Mouse (Mus musculus) testis, adult 2 months (tissue): ENCODE data around the gene Nipal3. TPM values are rescaled to one million over a fixed set of nuclear protein-coding genes. Genes with fewer than 3 reads are reported as not detected.

ENCODE experiments used
- H3K27ac ChIP-seq: fragments of 200-500 bp; 2 replicates; pipeline ENCODE4 v1.5.1; 2012; ENCODE audit warnings: low read depth, low read length; ENCODE audit not compliant: control insufficient read depth, insufficient read depth
- H3K27me3 ChIP-seq: fragments of 200-500 bp; 2 replicates; pipeline ENCODE4 v1.6.1; 2012; ENCODE audit warnings: mild to moderate bottlenecking, low read length, moderate library complexity; ENCODE audit not compliant: control insufficient read depth, insufficient read depth
- H3K36me3 ChIP-seq: fragments of 200-500 bp; 2 replicates; pipeline ENCODE4 v1.6.1; 2012; ENCODE audit warnings: mild to moderate bottlenecking, low read length; ENCODE audit not compliant: control insufficient read depth, insufficient read depth
- H3K4me1 ChIP-seq: fragments of 200-500 bp; 2 replicates; pipeline ENCODE4 v1.6.1; 2012; ENCODE audit warnings: low read length; ENCODE audit not compliant: control insufficient read depth, insufficient read depth
- H3K4me3 ChIP-seq: fragments of 200-500 bp; 2 replicates; pipeline ENCODE4 v1.5.1; 2012; ENCODE audit warnings: low read depth, mild to moderate bottlenecking, low read length, moderate library complexity, mixed read lengths; ENCODE audit not compliant: control insufficient read depth
- CTCF ChIP-seq: fragments of 200-500 bp; IDR thresholded peaks from 2 replicates; pipeline ENCODE4 v1.5.1; 2012; ENCODE audit warnings: low read depth, mild to moderate bottlenecking, inconsistent platforms, low read length, moderate library complexity; ENCODE audit not compliant: control insufficient read depth, insufficient read depth, insufficient replicate concordance
- POLR2A ChIP-seq: fragments of 200-500 bp; IDR thresholded peaks from 2 replicates; pipeline ENCODE4 v1.6.1; 2012; ENCODE audit warnings: low read depth, mild to moderate bottlenecking, inconsistent platforms, low read length, moderate library complexity; ENCODE audit not compliant: control insufficient read depth
- polyA plus RNA-seq: library from polyadenylated mRNA; depleted of rRNA; stranded (reverse); fragments of >200 nt; gene quantifications from 2 replicates; pipeline ENCODE4 v1.2.3, GENCODE M21; 2012

Gene Nipal3
- polyA plus RNA-seq, 1 experiment, result 4.6 TPM

DNA sequence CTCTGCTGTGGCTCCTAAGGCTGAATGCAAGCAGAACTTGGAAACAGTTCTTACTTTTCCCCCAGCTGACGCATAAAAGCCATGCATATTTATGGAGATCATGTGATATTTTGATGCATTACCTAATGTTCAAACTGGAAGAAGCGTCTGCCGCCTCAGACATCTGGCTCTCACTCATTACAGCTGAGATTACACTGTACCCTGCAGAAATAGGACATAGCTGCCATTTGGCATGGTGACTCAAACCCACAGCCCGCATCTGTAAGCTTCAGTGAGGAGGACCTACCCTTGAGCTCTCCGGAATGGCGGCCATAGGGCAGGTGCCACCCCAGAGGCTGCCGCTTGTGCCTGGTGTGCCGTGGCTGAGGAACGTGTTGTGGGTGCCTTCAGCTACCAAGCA is 36.4 kb upstream of the Nipal3 start:
- Histone ChIP-seq H3K4me1 (no peaks in the 10 kb centered on the region), H3K27ac (no peak overlapping the region), H3K36me3 (no peaks in the 10 kb centered on the region), H3K27me3 (no peaks in the 10 kb centered on the region), H3K4me3 (no peak overlapping the region)
- TF ChIP-seq POLR2A (no peak), CTCF (no peak)

DNA sequence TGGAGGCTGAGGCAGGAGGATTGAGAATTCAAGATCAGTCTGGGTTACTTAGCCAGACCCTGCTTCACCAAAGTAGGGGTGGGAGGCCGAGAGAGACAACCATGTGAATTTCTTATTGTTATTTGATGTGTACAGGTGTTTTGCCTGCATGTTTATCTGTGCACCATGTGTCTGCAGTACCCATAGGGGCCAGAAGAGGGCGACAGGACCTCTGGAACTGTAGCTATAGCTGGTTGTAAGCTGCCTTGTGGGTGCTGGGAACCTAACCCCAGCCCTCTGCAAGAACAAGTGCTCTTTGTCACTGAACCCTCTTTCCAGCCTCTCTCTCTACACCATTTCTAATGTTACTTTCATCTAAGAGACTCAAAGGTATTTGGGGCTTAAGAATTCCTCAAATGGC is 35.4 kb upstream of the Nipal3 start:
- Histone ChIP-seq H3K4me3 (no peak overlapping the region), H3K4me1 (no peaks in the 10 kb centered on the region), H3K27ac (no peak overlapping the region), H3K36me3 (no peaks in the 10 kb centered on the region), H3K27me3 (no peaks in the 10 kb centered on the region)
- TF ChIP-seq POLR2A (no peak), CTCF (peak; percentile 68; the same call in 1 of the 2 replicates)

DNA sequence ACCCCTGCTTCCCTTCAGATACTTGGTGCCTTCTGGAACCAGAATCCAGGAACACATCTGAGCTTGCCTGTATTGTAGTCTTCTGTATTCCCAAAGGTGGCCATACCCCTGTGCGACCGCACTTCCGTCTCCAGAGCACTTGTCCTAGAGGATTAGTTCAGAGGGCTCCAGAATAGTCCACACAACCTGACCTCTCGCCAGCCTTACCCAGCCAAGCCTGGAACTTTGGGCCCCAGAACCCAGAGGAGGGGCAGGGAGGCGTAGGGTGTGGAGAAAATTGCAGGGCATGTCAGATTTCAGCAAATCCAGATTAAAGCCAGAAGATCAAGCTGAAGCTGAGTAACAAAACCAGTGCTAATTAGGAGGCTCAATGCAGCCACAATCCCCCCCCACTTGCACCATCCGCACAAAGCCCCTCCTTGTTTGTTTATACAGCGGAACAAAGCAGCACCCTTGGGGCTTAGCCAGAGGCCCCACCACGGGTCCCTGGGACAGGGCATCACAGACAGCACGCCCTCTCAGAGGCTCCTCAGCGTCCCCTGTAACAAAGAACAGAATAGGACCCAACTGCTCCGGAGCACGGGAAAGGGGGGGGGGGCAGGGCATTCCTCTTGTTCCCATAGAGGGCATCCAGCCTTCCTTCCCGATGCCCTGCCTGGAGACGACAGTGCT is 31.3 kb upstream of the Nipal3 start:
- TF ChIP-seq CTCF (no peak), POLR2A (no peak)
- Histone ChIP-seq H3K4me3 (no peak overlapping the region), H3K27ac (no peak overlapping the region), H3K27me3 (no peaks in the 10 kb centered on the region), H3K36me3 (no peaks in the 10 kb centered on the region), H3K4me1 (no peaks in the 10 kb centered on the region)

DNA sequence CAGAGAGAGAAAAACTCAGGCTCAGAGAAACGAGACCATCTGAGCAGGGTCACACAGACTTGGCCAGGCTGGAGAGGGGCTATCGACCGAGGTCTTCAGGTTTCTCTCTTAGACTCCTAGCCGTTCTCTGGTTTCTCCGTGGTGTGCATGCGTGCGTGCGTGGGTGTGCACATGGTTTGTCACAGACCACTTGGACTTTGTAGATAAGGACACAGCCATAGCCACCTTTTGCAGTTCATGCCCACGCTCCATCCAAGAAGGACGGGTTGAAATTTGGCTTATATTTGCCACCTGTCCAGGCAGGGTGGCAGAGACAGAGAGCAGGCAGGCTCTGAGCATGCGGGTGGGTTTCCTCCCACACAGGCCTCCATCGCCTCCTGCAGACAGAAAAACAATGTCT is 30.2 kb upstream of the Nipal3 start:
- Histone ChIP-seq H3K4me3 (no peak overlapping the region), H3K27me3 (no peaks in the 10 kb centered on the region), H3K27ac (no peak overlapping the region), H3K4me1 (no peaks in the 10 kb centered on the region), H3K36me3 (no peaks in the 10 kb centered on the region)
- no peak for TF ChIP-seq CTCF
- no peak for TF ChIP-seq POLR2A

DNA sequence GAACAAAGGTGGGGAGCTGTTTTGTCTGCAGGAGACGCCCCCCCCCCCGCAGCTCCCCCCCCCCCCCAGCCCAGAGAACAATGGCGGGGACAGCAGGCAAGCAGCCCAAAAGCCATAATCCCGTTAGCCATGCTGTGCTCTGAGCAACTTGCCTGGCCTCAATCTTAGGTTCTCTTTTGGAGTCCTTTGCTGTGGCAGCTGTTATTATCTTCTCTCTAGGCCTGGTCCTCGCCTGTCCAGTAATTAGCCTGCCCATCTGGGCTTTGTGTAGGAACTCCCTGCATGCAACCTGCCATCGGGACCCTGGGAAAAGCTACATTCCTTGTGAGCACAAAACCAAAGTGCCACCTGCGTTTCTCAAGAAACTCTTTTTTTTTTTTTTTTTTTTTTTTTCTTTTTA is 29.1 kb upstream of the Nipal3 start:
- no peak overlapping the region for H3K27ac ChIP-seq
- no peak for TF ChIP-seq CTCF
- no peak for TF ChIP-seq POLR2A
- no peak overlapping the region for H3K4me3 ChIP-seq
- no peaks in the 10 kb centered on the region for H3K4me1 ChIP-seq
- H3K27me3 ChIP-seq, result no peaks in the 10 kb centered on the region
- H3K36me3 ChIP-seq, result no peaks in the 10 kb centered on the region

DNA sequence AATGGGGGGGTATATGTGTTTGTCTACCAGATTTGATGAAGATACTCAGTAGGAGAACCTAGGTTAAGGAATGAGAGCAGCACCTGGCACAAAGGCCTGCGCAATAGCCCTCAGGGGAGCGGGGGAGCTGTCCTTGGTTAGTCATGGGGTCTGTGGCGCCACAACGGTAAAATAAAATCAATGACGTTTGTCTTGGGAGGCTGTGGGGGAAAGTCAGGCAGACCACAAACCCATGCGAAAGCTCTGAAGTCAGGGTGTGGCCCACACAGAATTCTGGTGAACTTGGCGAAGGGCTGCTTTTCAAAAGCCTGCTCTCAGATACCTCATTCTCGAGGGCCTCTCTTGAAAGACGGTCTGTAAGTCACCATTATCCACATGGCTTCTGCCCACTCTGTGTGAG is 25.6 kb upstream of the Nipal3 start:
- Histone ChIP-seq H3K4me1 (no peaks in the 10 kb centered on the region; the same call in 1 of the 2 replicates), H3K36me3 (no peaks in the 10 kb centered on the region), H3K27me3 (no peaks in the 10 kb centered on the region), H3K4me3 (no peak overlapping the region), H3K27ac (no peak overlapping the region)
- TF ChIP-seq POLR2A (no peak), CTCF (no peak)

DNA sequence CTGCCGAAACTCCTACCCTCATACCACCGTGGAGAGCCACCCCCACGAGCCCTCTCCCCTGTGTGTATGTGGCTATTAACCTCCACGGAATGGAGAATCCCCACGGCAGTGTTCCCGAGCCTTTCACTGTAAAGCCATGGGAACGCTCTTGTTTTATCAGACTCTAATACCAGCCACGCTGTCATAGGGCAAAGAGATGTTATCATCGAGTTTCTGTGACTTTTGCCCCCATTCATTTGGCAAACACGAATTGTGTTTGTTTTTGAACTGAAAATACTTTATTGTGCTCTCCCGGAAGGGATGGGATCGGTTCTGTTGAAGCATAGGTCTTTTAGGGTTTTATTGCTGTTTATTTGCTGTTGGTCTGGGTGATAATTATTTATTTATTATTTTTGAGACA is 23.3 kb upstream of the Nipal3 start:
- Histone ChIP-seq H3K36me3 (no peaks in the 10 kb centered on the region), H3K27ac (no peak overlapping the region), H3K27me3 (no peaks in the 10 kb centered on the region), H3K4me3 (no peak overlapping the region), H3K4me1 (no peaks in the 10 kb centered on the region; the same call in 1 of the 2 replicates)
- no peak for TF ChIP-seq POLR2A
- TF ChIP-seq CTCF, result no peak
